Mouse (Mus musculus): Measurements from ENCODE around the gene Cfap221.

Gene Cfap221

DNA sequence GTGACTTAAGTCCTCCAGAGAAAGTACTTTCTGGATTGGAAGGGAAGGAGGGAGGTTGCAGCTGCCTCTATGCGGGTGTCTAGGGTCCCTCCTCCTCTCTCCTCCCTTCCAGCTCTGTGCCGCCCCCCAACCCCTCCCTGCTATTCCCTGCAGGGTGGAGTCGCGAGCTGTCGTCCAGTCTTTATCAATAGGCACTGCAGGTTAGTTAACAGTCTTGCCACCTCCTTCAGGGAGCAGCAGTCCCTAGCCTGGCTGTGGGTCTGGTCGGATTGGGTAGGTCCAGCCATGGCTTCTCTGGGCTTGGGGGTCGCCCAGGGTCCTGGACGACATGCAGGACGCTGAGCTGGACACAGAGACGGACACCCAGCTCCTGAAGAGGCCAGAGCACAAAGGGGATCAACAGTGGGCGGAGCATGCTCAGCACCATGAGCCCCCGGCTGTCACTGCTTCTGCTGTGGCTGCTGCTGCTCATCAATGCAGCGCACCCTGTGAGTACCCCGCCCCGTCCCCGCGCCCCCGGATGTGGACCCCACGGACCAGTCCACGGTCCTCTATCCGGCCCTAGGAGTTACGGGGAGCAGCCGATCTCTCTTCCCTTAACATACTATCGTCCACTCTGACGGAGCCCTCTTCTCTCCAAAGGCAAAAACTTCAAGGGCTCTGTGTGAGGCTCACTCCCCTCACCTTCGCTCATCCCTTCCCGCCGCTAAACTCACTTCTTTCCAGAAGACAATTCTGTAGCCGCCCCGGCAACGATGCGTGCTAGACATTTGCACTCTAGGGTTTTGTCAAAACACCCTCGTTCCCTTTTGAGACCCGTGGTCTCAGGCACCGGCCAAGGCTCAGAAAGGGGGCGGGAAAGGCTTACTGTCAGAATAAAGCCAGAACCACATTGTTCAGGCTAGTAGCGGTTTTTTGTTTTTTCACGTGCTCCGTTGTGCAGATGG, 10.1 kb upstream of the Cfap221 start, which contains the start of gene Sctr:
Sctr (plus strand) TSS at position 51 of the 947 bp plus-strand sequence.
- DNase-seq (ENCODE audit: low read depth, low spot score) = peak; percentile 20

- DNase-seq (ENCODE audit: low read depth, low spot score) = no peak
Measured at GRCm38 (mm10) chr1:119997644-119998043, 610 bp upstream of the Cfap221 start.

DNA sequence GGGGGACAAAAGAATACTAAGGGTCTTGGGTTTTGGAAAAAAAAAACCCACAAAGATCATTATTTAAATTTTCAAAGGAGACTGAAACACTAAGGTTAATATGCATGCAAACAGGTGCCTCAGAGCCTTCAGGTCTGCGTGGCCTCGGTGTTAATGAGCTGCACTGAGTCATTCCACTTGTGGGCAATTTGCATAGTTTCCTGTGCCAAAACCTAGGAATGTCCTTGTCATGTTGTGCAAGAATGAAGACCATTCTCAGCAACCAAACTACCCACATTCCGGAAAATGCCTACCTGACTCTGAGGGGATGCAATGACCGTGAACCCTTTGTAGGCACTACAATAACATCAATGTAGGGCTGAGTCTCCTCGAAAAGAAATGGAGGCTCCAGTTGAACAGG, 10.5 kb downstream of the Cfap221 start:
- DNase-seq (ENCODE audit: low read depth, low spot score) = no peak

DNA sequence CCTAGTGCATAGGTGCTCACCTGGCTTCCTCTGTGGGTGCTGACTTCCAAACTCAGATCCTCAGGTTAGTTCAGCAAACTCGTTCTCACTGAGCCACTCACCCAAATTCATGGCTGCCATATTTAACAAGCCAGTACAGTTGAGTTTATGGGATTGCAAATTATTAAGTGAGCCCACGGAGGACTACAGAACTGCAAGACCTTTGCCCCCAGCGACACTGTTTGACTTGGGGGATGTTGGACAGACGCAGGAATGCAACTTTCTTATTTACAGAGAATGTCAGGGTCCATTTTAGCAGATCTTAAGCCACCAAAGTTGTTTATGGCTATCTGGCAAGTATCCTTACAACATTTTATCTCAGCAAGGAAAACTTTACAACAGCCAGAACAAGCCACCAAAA, 21.9 kb downstream of the Cfap221 start:
- DNase-seq (ENCODE audit: low read depth, low spot score) = no peak

DNA sequence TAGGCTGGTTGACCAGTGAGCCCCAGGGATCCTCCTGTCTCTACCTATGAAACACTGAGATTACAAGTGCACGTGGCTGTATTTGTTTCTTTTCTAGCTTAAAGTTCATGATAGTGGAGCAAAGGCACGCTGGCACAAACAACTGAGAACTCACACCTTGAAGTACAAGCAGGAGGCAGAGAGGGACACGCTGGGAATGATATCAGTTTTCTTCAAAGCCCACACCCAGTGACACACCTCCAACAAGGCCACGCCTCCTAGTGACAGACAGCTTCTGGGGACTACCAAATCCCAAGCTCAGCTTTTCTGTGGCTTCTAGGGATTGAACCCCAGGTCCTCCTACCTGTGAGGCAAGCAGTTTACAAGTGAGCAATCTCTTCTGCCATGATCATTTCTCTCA, 23.9 kb downstream of the Cfap221 start:
- no peak for DNase-seq (ENCODE audit: low read depth, low spot score)

GRCm38 (mm10) chr1:119965804-119966514, 31.1 kb downstream of the Cfap221 start:
- no peak for DNase-seq (ENCODE audit: low read depth, low spot score)

- no peak for DNase-seq (ENCODE audit: low read depth, low spot score)
Measured at GRCm38 (mm10) chr1:119959920-119960319, 37.1 kb downstream of the Cfap221 start.

- DNase-seq (ENCODE audit: low read depth, low spot score) = no peak
Measured at GRCm38 (mm10) chr1:119959464-119959863, 37.6 kb downstream of the Cfap221 start.

GRCm38 (mm10) chr1:119957716-119958222, 39.3 kb downstream of the Cfap221 start:
- no peak for DNase-seq (ENCODE audit: low read depth, low spot score)

- no peak for DNase-seq (ENCODE audit: low read depth, low spot score)
Measured at GRCm38 (mm10) chr1:119954680-119955079, 42.4 kb downstream of the Cfap221 start.

DNA sequence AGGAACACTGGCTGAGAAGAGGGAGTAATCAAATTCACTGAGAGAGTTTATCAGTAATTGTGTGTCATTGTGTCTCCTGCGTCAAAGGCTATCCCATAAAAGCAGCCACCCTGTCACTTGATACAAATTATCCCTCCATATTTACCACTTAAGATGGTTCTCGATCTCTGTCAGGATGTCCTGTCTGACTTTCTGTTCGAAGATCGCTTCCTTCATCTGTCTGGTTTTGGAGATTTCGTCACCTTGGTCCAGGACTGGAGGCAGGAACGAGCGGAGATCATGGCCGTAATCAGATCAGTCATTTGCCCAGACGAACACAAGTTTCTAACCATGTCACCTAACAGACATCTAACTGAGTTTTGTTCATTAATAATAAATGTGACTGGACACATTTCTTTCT, 43.6 kb downstream of the Cfap221 start:
- no peak for DNase-seq (ENCODE audit: low read depth, low spot score)

DNA sequence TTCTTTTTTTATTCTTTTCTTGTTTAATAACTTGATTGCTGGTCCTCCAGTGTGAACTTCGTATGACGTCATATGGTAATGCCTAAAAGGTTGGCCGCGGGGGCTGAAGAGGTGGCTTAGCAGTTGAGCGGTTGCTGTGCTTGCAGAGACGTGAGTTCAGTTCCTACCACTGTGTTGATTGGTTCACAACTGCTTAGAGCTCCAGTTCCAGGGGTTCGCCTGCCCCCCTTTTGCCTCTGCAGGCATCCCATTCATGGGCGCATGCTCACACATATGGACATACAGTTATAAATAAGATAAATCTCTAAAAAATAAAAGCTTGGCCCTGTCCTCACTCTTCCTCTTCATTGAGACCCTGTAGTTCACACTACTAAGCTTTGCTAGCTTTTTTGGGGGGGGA, 46.9 kb downstream of the Cfap221 start:
- no peak for DNase-seq (ENCODE audit: low read depth, low spot score)

GRCm38 (mm10) chr1:119936861-119937260, 60.2 kb downstream of the Cfap221 start:
- peak; percentile 24 for DNase-seq (ENCODE audit: low read depth, low spot score)

- DNase-seq (ENCODE audit: low read depth, low spot score) = no peak
Measured at GRCm38 (mm10) chr1:119931421-119932150, 65.4 kb downstream of the Cfap221 start.

- DNase-seq (ENCODE audit: low read depth, low spot score) = peak; percentile 53
Measured at GRCm38 (mm10) chr1:119929715-119930114, 67.3 kb downstream of the Cfap221 start.

DNA sequence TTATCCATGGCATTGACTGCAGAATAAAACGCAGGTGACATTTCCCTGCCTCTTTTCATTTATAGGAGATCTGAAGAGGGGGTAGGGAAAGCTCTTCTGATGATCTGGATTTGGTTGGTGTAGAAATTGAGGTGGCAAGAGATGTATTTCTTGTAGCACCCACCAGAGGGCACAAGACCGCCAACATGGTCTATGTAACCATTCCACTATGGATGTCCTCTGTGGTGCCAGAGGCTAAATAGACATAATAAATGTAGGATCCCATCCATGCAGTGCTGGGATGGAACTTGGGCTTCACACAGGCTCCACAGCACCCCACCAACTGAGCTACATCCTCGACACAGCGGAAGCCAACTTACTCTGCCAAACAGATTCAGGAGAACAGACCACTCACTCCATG, 77.7 kb downstream of the Cfap221 start:
- DNase-seq (ENCODE audit: low read depth, low spot score) = no peak

GRCm38 (mm10) chr1:119916823-119917371, 80.1 kb downstream of the Cfap221 start:
- no peak for DNase-seq (ENCODE audit: low read depth, low spot score)

DNA sequence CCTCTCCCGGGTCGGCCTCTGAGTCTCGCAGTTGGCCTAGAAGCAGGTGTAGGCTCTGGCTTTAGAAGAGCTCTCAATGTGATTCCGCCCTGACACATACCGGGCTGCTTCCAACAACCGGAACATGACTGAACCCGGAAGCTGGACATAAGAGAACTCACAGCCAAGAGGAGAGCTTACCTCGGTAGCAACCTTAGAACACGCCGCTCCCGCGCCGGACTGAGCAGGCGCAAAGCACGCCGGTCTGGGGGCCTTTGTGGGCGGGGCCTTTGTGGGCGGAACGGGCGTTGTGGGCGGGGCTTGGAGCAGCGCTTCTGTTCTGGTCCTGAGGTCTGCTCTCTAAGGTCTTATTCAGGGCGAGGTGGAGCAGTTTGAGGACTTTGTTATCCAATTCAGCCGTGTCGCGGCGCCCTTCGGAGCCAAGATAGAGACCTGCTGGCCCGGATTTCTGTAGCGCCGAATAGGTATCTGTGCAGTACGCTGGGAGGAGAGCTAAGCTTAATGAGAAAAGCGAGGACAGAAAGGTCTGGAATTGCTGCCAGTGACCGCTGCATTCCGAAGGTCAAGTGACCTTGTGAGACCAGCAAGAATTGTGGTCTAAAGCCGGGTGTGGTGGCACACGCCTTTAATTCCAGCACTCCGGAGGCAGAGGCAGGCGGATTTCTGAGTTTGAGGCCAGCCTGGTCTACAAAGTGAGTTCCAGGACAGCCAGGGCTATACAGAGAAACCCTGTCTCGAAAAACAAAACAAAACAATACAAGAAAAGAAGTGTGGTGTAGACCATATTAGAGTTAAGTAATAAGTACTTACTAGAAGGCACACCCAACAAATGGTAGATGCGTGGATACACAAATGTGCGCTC, 83.8 kb downstream of the Cfap221 start, which contains the start of gene Tmem177:
Tmem177 (minus strand) TSS at position 256 of the 862 bp plus-strand sequence.
- peak; percentile 79 for DNase-seq (ENCODE audit: low read depth, low spot score)

DNA sequence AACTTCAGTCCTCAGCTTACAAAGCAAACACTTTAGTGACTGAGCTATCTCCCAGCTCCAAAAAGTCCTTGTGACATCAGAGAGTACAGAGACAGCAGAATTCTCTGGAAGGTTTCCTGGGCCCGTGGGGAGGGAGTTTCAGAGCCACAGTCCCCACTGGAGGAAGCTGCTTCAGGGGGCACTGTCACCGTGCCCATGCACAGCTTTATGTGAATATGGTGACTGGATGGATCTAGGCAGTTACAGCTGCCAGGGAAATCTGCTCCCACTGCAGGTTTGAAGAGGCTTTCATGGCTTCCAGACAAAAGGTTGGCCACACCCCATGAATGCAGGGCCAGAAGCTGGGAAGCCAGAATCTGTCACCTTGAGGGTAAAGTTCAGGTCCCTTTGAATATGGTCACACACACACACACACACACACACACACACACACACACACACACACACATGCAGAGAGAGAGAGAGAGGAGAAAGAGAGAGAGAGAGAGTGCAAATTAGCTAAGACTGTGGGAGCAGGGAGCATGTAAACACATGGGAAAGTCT, 89.8 kb downstream of the Cfap221 start:
- DNase-seq (ENCODE audit: low read depth, low spot score) = no peak

GRCm38 (mm10) chr1:119903231-119903620, 93.8 kb downstream of the Cfap221 start:
- DNase-seq (ENCODE audit: low read depth, low spot score) = no peak

Measured in retina, postnatal 7 days (tissue).